Mouse (Mus musculus) liver (tissue): ENCODE results near the gene Ckmt2.

Experiments used
- DNase-seq: peaks from one replicate; pipeline ENCODE4 v3.0.0-alpha.2; 2020; ENCODE audit warnings: mixed read lengths

The Ckmt2 gene

DNA sequence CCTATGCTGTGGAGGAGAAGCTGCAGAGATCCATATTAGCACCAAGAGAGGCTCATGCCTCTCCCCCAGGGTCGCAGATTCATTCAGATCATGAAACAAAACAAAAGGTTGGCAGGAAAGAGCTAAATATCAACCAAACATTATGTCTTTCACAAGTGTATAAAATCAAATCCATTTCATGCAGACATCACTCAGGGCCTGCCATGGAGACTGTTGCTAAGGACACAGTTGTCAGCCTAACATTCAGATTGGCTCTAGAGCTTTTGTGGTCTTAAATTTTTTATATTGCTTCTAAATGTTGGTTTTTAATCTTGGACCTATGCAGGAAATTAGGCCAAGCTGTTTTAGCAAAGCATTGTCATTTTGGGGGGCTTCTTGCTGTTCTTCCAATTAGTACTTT lies 8.1 kb downstream of the Ckmt2 start:
- DNase-seq, result no peak

DNA sequence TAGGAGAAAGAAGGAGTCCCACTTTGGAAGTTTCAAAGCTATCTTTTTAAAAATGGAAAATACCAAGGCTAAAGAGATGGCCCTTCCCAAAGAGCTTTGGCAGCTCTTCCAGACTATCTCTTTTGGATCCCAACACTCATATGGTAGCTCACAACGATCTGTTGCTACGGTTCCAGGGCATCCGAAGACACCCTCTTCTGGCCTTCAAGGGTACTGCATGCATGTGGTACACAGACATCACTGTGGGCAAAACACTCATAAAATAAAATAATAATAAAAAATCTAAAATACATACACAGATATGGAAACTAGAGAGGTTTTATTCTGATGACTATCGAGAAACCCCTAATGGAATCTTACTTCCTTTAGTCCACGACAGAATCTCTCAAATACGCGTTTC lies 17.9 kb downstream of the Ckmt2 start:
- no peak for DNase-seq

DNA sequence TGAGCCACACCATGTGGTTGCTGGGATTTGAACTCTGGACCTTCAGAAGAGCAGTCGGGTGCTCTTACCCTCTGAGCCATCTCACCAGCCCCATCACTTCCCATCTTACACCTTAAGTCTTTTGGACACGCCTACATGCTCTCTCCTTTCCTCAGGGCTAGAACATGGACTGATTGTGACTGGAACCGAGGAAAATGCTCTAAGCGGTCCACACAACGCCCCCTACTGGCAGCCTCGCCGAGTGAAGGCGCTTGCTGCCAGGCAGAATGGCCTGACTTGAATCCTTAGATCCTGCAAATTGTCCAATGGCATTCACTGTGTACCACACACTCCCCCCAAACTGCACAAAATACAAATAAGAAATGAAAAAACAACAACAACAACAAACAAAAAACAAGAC lies 19.3 kb downstream of the Ckmt2 start:
- no peak for DNase-seq

DNA sequence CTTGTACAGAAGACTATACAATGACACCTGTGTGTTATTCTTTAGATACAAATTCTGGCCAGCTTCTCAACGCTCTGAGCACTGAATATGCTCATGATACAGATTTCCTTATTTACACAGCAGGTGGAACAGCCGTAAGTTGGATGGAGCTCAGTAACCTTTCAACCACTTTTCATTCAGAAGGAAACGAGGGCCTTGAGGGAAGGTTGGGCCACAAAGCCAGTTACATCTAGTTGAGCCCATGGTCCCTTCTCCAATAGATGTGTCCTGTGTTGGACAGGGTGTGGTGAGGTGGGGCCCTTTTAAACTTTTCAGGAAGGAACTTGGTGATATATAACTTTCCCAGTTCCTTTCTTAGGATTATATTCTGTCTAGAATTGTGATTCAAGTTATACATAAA lies 22.3 kb downstream of the Ckmt2 start:
- DNase-seq, result no peak

DNA sequence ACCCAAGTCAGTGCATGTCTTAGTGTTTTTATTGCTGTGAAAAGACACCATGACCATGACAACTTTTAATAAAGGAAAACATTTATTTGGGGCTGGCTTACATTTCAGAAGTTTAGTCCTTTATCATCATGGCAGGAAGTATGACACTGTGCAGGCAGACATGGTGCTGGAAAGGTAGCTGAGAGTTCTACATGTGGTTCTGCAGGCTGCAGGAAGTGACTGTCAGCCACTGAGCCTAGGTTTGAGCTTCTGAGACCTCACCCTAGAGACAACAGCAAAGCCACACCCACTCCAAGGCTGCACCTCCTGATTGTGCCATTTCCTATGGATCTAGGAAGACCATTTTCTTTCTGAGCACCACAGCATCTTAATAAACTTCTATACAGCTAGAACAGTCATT lies 48.8 kb downstream of the Ckmt2 start:
- no peak for DNase-seq

DNA sequence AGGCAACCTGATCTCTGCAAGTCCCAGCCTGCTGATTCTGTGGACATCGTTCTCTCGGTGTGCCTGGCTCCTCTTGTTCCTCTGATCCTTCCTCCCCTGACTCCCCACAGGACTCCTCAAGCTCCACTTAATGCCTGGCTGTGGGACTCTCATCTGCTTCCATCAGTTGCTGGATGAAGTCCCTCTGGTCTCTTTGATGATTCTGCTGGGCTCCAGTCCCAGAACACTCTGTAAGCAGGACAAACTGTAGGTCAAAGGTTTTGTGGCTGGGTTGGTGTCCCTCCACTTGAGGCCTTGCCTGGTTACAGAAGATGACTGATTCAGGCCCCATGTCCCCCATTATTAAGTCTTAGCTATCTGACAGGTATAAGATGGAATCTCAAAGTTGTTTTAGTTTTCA lies 50.6 kb downstream of the Ckmt2 start:
- no peak for DNase-seq

DNA sequence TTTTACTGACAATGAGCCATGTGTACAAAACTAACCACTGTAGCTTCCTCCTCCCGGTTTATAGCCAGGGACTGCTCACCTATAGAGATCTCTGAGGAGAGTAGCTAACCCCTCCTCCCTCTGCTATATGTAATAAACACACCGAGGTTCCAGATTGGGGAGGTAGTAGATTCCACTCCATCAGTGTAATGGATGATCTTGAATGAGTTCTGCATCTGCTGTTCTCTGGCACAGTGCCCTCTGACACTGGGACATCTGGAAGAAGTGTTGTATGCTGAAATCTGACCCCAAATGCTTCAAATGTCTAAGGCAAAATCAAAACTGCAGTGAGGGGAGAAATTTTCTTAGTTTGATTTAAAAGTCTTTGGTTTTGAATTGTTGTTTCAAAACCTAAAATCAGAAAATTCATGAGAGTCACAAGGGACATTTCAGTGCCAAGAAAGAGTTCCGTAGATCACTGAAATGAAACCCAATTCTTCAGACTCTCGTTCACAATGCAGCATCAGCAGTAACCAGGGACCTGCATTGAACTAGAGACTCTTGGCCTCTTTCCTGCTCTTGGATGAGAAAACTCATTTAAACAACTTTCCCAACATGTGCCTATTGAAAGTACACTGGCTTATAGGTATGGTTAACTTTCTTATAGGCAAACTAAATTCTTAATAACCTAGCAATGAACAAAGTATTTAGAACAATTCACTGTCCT lies 51.7 kb downstream of the Ckmt2 start:
- DNase-seq, result no peak

DNA sequence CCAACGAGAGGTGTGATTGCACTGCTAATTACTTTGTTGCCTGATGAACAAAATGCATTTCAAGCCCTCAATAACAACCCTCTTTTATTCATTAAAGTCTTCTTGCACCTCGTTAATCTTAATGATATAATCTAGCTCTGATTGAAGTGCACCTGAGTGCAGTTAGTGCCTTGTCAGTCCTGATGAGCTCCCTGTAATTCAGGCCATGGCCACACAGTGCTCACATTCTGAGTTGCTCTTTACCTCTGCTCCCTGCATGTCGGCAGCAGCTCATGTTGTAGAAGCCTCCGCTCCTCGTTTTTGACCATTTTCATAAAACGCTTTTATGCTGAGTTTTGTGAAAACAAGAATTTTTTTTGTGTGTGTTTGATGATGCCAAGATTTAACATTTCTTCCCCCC lies 53.0 kb downstream of the Ckmt2 start:
- no peak for DNase-seq

DNA sequence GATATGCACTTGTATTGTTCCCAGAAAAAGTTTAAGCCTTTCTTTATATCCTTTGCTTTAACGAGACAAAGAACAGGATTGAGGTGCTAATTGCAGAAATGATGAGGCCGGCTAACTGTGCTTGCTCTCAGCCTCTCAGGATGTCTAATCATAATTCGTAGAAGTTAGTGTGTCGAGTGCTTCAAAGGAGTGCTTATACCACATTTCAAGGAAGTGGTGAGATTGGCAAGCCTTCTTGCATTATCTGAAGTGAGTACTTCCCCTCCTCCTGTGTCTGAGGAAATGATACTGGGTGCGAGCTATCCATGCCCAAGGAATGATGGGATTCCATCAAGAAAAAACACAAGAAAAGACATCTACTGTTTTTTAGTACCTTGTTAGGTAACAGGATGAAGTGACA lies 62.0 kb downstream of the Ckmt2 start:
- DNase-seq, result no peak

DNA sequence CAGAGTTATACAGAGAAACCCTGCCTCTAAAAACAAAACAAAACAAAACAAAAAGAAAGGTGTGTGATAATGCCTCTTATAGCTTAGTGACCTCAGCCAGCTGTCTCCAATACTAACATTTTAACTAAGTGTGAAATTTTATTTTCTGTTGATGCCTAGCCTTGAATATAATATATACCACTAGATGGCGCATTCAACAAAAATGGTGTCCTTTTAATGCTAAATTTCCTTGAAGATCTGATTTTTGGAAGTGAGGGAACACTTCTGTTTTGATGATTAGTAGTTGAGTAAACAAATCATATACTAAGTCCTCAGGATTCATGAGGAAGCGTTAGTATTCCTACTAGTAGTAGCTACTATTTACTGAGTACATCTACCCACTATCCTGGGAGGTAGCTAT lies 67.2 kb downstream of the Ckmt2 start:
- no peak for DNase-seq

DNA sequence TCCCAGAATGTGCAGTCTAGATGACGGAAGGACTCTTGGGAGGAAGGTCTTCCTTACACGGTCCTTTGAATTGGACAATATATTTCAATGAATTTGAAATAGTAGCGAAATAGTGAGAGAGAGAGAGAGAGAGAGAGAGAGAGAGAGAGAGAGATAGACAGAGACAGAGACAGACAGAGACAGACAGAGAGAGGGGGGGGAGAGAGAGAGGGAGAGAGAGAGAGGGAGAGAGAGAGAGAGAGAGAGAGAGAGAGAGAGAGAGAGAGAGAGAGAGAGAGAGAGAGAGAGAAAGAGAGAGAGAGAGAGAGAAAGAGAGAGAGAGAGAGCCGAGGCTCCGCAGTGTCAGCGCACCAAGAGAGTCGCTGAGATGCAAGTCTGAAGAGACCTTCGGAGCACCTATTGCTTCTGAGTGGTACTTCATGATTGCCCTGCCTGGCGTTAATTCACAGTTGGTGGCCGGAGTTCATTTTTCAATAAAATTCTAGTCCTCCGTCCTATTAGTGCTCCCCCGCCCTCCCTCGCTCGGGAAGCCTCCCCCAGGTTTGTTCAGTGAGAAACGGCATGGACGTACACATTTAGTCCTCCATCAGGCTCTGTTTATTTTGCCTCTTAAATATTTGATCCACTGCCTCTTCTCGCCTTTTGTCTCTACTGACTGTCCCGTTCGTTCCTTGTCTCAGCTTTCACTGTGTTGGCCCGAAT lies 68.7 kb downstream of the Ckmt2 start:
- DNase-seq, result peak; percentile 6

DNA sequence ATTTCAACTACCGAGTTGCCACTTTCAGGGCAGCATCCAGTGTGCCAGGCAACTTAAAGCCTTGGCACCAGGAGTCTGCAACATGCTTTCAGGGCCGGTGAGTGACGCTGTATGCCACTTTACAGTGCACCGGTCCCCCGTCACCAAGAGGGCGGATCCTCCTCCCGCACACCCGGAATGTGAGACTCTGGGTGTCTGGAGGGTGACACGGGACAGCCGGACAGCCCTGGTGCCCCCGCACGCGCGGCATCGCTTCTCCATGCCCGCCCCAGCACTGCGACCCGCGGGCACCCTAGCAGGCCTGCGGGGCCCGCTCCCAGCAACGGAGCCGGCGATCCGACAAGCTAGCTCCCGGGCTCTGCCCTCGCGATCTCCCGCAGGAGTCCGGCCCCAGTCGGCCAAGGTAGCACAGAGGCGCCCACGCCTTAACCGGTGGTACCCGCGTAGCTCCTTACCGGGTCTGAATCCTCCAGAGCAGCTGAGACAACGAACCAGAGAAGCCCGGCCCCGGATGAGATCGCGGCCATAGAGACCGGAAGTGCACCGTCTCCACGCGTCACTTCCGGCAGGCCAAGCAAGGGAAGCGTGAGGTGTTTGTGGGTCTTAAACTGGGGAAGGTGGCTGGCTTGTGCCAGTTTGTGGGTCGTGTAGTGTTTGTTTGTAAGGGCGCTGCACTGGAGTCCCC lies 69.4 kb downstream of the Ckmt2 start, which contains the start of gene Zcchc9:
Zcchc9 (minus strand) TSS at position 551 of the 685 bp plus-strand sequence.
- peak; percentile 86 for DNase-seq
